In genomic region chr15:81360345-81361021, GRCm38 (mm10) we compare ENCODE assay signal across 8 mouse cellular contexts. TPM values are rescaled to one million over a fixed set of nuclear protein-coding genes. Genes with fewer than 3 reads are reported as not detected.
A peak's percentile ranks its signal among the peaks of the same experiment; 100 is the strongest.
DNase-seq lines count a peak whose midpoint lies in the region; ATAC-seq and TF ChIP-seq lines count a peak whose summit lies in the region.

Gene Slc25a17, minus strand, starts transcription at chr15:81360812.

- H3K9ac ChIP-seq in hindbrain, postnatal 0 days (replicated peaks; ENCODE audit: low read length) = peak within 1 kb of the TSS; percentile 63

- H3K27me3 ChIP-seq in hindbrain, postnatal 0 days (ENCODE audit: insufficient read depth, low read length) = no peaks in the 10 kb centered on the region

- TF ChIP-seq CTCF in gastrocnemius, adult 2 months (IDR thresholded peaks at IDR 0.05) = no peak
- no peak for TF ChIP-seq CTCF in hindbrain, postnatal 0 days (IDR thresholded peaks at IDR 0.05; ENCODE audit: low read depth)
- TF ChIP-seq CTCF in left cerebral cortex, adult 2 months (IDR thresholded peaks at IDR 0.05) = no peak

- under 1% methylated on average over 30 of the region's 30 CpGs for WGBS in hindbrain, postnatal 0 days

- peak within 1 kb of the TSS; percentile 97 for H3K4me2 ChIP-seq in hindbrain, postnatal 0 days (ENCODE audit: low read depth, low read length)

- peak; percentile 100 for ATAC-seq in hindbrain, postnatal 0 days
- peak; percentile 99 for ATAC-seq in megakaryocyte, adult 5-6 weeks (ENCODE audit: poor library complexity, severe bottlenecking)

- intact Hi-C loops in gastrocnemius, adult 2 months (cut with DNase I) = loop anchor here (5.0 kb wide), 1 partner anchor 37 kb away; no protein-coding TSS in a partner anchor
- intact Hi-C loops in left cerebral cortex, adult 2 months (cut with DNase I) = no loop called here

- peak within 1 kb of the TSS; percentile 87 for H3K4me3 ChIP-seq in gastrocnemius, adult 2 months
- H3K4me3 ChIP-seq in hindbrain, postnatal 0 days (ENCODE audit: low read length) = peak within 1 kb of the TSS; percentile 76
- H3K4me3 ChIP-seq in left cerebral cortex, adult 2 months = peak within 1 kb of the TSS; percentile 61

- H3K9me3 ChIP-seq in hindbrain, postnatal 0 days (ENCODE audit: low read length) = no peaks in the 10 kb centered on the region

- H3K4me1 ChIP-seq in hindbrain, postnatal 0 days (ENCODE audit: insufficient read depth, low read length) = peaks cover 5% of the 10 kb centered on the region; the same call in 1 of the 2 replicates

- peaks cover 21% of the 10 kb centered on the region for H3K36me3 ChIP-seq in hindbrain, postnatal 0 days (ENCODE audit: insufficient read depth, low read length)

- DNase-seq in WW6 (ENCODE audit: low read depth, low spot score) = peak; percentile 91
- DNase-seq in cerebellum, postnatal 4 days (ENCODE audit: low spot score in 2 of 2) = peak; percentile 87 to 92
- DNase-seq in gastrocnemius, adult 2 months = peak; percentile 97
- peak; percentile 98 for DNase-seq in hindbrain, postnatal 0 days (ENCODE audit: low spot score)
- peak; percentile 90 to 91 for DNase-seq in left cerebral cortex, adult 2 months (ENCODE audit: extremely low spot score in 1 of 2, low spot score in 2 of 2)
- DNase-seq in right cerebral cortex, adult 2 months (ENCODE audit: low spot score in 2 of 2) = peak; percentile 91 to 95
- peak; percentile 95 for DNase-seq in urinary bladder, postnatal 14 days (ENCODE audit: low spot score)

- H3K27ac ChIP-seq in gastrocnemius, adult 2 months = peak within 1 kb of the TSS; percentile 86
- H3K27ac ChIP-seq in hindbrain, postnatal 0 days = peak within 1 kb of the TSS; percentile 84
- H3K27ac ChIP-seq in left cerebral cortex, adult 2 months = peak within 1 kb of the TSS; percentile 69

RNA-seq across cellular contexts. Expression of gene Slc25a17, which starts in this region (rescaled TPM):
- 10 to 100 TPM in 1 of 2 experiments, 1 to 10 TPM in 1; 8.7 to 10.8 TPM for total RNA-seq in gastrocnemius, adult 2 months (2021)
- total RNA-seq in hindbrain, postnatal 0 days (2014; rRNA removed) = 57.9 and 66.3 TPM in 2 replicates
- 110 and 113 TPM in 2 replicates for polyA plus RNA-seq in hindbrain, postnatal 0 days (2015; fragmentation: Nextera tagmentation; extraction: Ambion mirVana)
- 10 to 100 TPM; 36.3 to 41.5 TPM for total RNA-seq in left cerebral cortex, adult 2 months (2021)
- total RNA-seq in megakaryocyte, adult 5-6 weeks (2015) = 56.7 and 56.8 TPM in 2 replicates
- 61.3 and 67.6 TPM in 2 replicates for total RNA-seq in megakaryocyte, adult 5-6 weeks (2017)

Comparison
In these comparisons a context has a peak if more than half of its experiments do, and no peak if none do; other contexts are left out.
1. Peak in every context shown above with its lines: DNase-seq, ATAC-seq, H3K4me3 ChIP-seq and H3K27ac ChIP-seq.